Mouse (Mus musculus) kidney, adult 11 months (tissue): ENCODE measurements around the gene Olfr774.
"Not testable (repeated sequence)": the region's sequence is repeated elsewhere in the genome, so short reads cannot be mapped to it uniquely, and the experiment has no call there.

Source experiments
- DNase-seq: peaks from one replicate; pipeline ENCODE4 v3.0.0; 2022

Gene Olfr774

GRCm38 (mm10) chr10:129235904-129236303, at the start of gene Olfr774:
TSS of gene Olfr774 (plus strand) at chr10:129236204.
- no peak for DNase-seq

DNA sequence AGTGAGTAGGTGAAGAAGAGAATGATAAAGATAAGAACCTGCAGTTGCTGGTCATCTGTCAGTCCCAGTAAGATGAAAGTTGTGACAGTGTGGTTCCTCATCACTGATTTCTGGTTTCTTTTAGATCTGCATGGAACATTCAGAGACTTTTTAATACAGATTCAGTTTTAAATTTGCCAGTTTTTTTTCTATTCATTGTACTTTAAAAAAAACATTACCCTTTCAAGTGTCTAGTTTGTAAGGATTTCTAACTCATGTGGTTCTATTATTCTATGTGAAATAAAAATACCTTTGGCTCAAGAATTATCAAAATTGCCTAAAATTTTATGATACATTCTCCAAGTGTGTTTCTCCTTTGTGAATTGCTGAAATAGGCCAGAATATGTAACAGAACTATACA, 48.7 kb upstream of the Olfr774 start, which contains the start of gene Olfr773:
Gene Olfr773, minus strand, starts transcription at position 101 of the 400 bp plus-strand sequence.
- DNase-seq: not testable (repeated sequence)

GRCm38 (mm10) chr10:129230737-129231136, 5.3 kb upstream of the Olfr774 start:
- DNase-seq: no peak

- no peak for DNase-seq
Observed at GRCm38 (mm10) chr10:129248112-129248511, 12.1 kb downstream of the Olfr774 start, which contains the start of gene Olfr775. TSS of gene Olfr775 (plus strand) at chr10:129248412.

DNA sequence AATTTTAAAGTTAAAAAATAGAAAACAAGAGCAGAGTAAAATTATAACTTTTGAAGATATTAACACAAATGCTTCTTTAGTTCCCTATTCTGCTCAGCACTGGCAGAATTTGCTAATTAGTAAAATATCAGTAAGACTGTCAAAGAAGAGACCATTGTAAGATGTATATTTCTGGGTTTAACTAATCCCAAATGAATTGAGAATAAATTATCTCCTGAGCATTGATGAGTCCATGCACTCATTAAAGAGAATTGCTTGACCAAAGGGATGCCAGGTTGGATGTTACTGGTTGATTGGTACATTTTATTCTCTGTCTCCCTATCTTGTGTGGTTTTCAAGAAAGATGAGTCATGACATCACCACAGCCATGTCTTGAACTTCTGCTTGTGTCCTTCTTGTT, 22.8 kb downstream of the Olfr774 start, which contains the start of gene Olfr776:
Gene Olfr776, plus strand, starts transcription at position 301 of the 400 bp plus-strand sequence.
- DNase-seq: no peak

- no peak for DNase-seq
Observed at GRCm38 (mm10) chr10:129271081-129271535, 35.1 kb downstream of the Olfr774 start, which contains the start of gene Olfr777. TSS of gene Olfr777 (minus strand) at chr10:129271485.
